Mouse (Mus musculus): ENCODE data around the gene Gm49384. TPM values are rescaled to one million over a fixed set of nuclear protein-coding genes. Genes with fewer than 3 reads are reported as not detected.

The Gm49384 gene
- polyA plus RNA-seq, 1 experiment: 14.2 TPM

- no peaks in the 10 kb centered on the region for H3K79me3 ChIP-seq (ENCODE audit: low read depth)
- no peaks in the 10 kb centered on the region for H3K79me2 ChIP-seq (ENCODE audit: control insufficient read depth, insufficient read depth)
- H3ac ChIP-seq (ENCODE audit: control insufficient read depth, insufficient read length, low read depth): peak overlapping the region; percentile 83
- H3K27me3 ChIP-seq (ENCODE audit: control insufficient read depth, insufficient read depth, insufficient read length): no peaks in the 10 kb centered on the region
- no peaks in the 10 kb centered on the region for H3K36me3 ChIP-seq (ENCODE audit: control insufficient read depth, insufficient read depth)
- no peak for TF ChIP-seq CEBPB (IDR thresholded peaks at IDR 0.05; ENCODE audit: low read depth)
- TF ChIP-seq CTCF (IDR thresholded peaks at IDR 0.05; ENCODE audit: control insufficient read depth, insufficient read depth, insufficient read length): no peak
- no peak for TF ChIP-seq MYOD1 (IDR thresholded peaks at IDR 0.05; ENCODE audit: control insufficient read depth, insufficient read length, low read depth)
- no peak for TF ChIP-seq FOSL1 (IDR thresholded peaks at IDR 0.05; ENCODE audit: insufficient read depth, low read length, poor library complexity, severe bottlenecking)
- TF ChIP-seq USF1 (IDR thresholded peaks at IDR 0.05; ENCODE audit: low read depth): no peak
- no peak for TF ChIP-seq MYOG (IDR thresholded peaks at IDR 0.05; ENCODE audit: control insufficient read depth, extremely low read depth, insufficient read length)
- no peak for TF ChIP-seq MAX (IDR thresholded peaks at IDR 0.05)
- peak overlapping the region; percentile 57 for H3K4me3 ChIP-seq (ENCODE audit: insufficient read depth, poor library complexity, severe bottlenecking)
Observed at GRCm38 (mm10) chr12:69241405-69241770, 37.3 kb upstream of the Gm49384 start.

GRCm38 (mm10) chr12:69240876-69241275 lies 36.8 kb upstream of the Gm49384 start, which contains the start of gene Klhdc1:
Gene Klhdc1 (plus strand): TSS chr12:69241176.
- no peaks in the 10 kb centered on the region for H3K79me3 ChIP-seq (ENCODE audit: low read depth)
- H3K79me2 ChIP-seq (ENCODE audit: control insufficient read depth, insufficient read depth): no peaks in the 10 kb centered on the region
- H3K27me3 ChIP-seq (ENCODE audit: control insufficient read depth, insufficient read depth, insufficient read length): no peaks in the 10 kb centered on the region
- TF ChIP-seq MYOG (IDR thresholded peaks at IDR 0.05; ENCODE audit: control insufficient read depth, extremely low read depth, insufficient read length) (no peak), FOSL1 (IDR thresholded peaks at IDR 0.05; ENCODE audit: insufficient read depth, low read length, poor library complexity, severe bottlenecking) (no peak), USF1 (IDR thresholded peaks at IDR 0.05; ENCODE audit: low read depth) (no peak), MYOD1 (IDR thresholded peaks at IDR 0.05; ENCODE audit: control insufficient read depth, insufficient read length, low read depth) (no peak), MAX (IDR thresholded peaks at IDR 0.05) (no peak), CTCF (IDR thresholded peaks at IDR 0.05; ENCODE audit: control insufficient read depth, insufficient read depth, insufficient read length) (no peak), CEBPB (IDR thresholded peaks at IDR 0.05; ENCODE audit: low read depth) (no peak)
- H3K36me3 ChIP-seq (ENCODE audit: control insufficient read depth, insufficient read depth): no peaks in the 10 kb centered on the region
- peak within 1 kb of the TSS; percentile 57 for H3K4me3 ChIP-seq (ENCODE audit: insufficient read depth, poor library complexity, severe bottlenecking)
- peak within 1 kb of the TSS; percentile 83 for H3ac ChIP-seq (ENCODE audit: control insufficient read depth, insufficient read length, low read depth)

DNA sequence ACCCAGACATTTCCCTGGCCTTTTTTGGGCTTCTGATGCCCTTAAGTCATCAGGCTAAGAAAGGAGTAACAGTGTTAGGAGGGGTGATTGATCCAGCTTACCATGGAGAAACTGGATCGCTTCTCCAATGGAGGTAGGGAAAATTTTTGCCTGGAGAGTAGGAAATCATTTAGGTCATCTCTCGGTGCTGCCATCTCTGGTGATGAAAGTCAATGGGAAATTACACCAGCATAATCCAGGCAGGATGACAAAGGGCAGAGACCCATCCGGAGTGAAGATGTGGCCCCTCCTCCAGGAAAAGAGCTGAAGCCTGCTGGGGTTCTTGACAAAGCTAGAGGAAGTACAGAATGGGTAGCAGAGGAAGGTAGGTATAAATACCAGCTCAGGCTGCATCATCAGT lies 34.2 kb upstream of the Gm49384 start:
- no peaks in the 10 kb centered on the region for H3K79me2 ChIP-seq (ENCODE audit: control insufficient read depth, insufficient read depth)
- H3ac ChIP-seq (ENCODE audit: control insufficient read depth, insufficient read length, low read depth): no peak overlapping the region
- TF ChIP-seq MYOG (IDR thresholded peaks at IDR 0.05; ENCODE audit: control insufficient read depth, extremely low read depth, insufficient read length): no peak
- TF ChIP-seq CTCF (IDR thresholded peaks at IDR 0.05; ENCODE audit: control insufficient read depth, insufficient read depth, insufficient read length): no peak
- TF ChIP-seq MAX (IDR thresholded peaks at IDR 0.05): no peak
- no peak for TF ChIP-seq MYOD1 (IDR thresholded peaks at IDR 0.05; ENCODE audit: control insufficient read depth, insufficient read length, low read depth)
- TF ChIP-seq FOSL1 (IDR thresholded peaks at IDR 0.05; ENCODE audit: insufficient read depth, low read length, poor library complexity, severe bottlenecking): no peak
- TF ChIP-seq CEBPB (IDR thresholded peaks at IDR 0.05; ENCODE audit: low read depth): no peak
- no peak for TF ChIP-seq USF1 (IDR thresholded peaks at IDR 0.05; ENCODE audit: low read depth)
- H3K27me3 ChIP-seq (ENCODE audit: control insufficient read depth, insufficient read depth, insufficient read length): no peaks in the 10 kb centered on the region
- no peaks in the 10 kb centered on the region for H3K36me3 ChIP-seq (ENCODE audit: control insufficient read depth, insufficient read depth)
- no peak overlapping the region for H3K4me3 ChIP-seq (ENCODE audit: insufficient read depth, poor library complexity, severe bottlenecking)
- H3K79me3 ChIP-seq (ENCODE audit: low read depth): no peaks in the 10 kb centered on the region

DNA sequence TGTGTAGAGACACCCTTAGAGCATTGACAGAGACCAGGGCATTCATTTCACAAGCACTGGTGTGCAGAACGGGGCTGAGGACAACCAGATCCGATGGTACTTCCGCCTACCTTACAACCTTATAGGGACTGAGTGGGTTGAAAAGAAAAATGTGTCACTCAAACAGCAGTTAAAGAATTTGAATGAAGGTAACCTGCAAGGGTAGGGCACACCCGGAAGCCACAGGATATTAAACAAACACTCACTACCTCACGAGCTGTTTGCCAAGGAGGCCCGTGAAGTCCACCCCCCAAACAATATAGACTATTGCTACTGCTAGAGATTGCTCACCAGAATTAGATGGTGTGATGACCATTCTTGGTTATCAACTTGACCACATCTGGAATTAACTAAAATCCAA lies 31.7 kb upstream of the Gm49384 start:
- no peaks in the 10 kb centered on the region for H3K36me3 ChIP-seq (ENCODE audit: control insufficient read depth, insufficient read depth)
- H3ac ChIP-seq (ENCODE audit: control insufficient read depth, insufficient read length, low read depth): no peak overlapping the region
- H3K4me3 ChIP-seq (ENCODE audit: insufficient read depth, poor library complexity, severe bottlenecking): no peak overlapping the region
- H3K27me3 ChIP-seq (ENCODE audit: control insufficient read depth, insufficient read depth, insufficient read length): no peaks in the 10 kb centered on the region
- no peaks in the 10 kb centered on the region for H3K79me2 ChIP-seq (ENCODE audit: control insufficient read depth, insufficient read depth)
- no peak for TF ChIP-seq USF1 (IDR thresholded peaks at IDR 0.05; ENCODE audit: low read depth)
- TF ChIP-seq MAX (IDR thresholded peaks at IDR 0.05): no peak
- TF ChIP-seq MYOD1 (IDR thresholded peaks at IDR 0.05; ENCODE audit: control insufficient read depth, insufficient read length, low read depth): no peak
- TF ChIP-seq CEBPB (IDR thresholded peaks at IDR 0.05; ENCODE audit: low read depth): no peak
- TF ChIP-seq CTCF (IDR thresholded peaks at IDR 0.05; ENCODE audit: control insufficient read depth, insufficient read depth, insufficient read length): no peak
- TF ChIP-seq FOSL1 (IDR thresholded peaks at IDR 0.05; ENCODE audit: insufficient read depth, low read length, poor library complexity, severe bottlenecking): no peak
- TF ChIP-seq MYOG (IDR thresholded peaks at IDR 0.05; ENCODE audit: control insufficient read depth, extremely low read depth, insufficient read length): no peak
- no peaks in the 10 kb centered on the region for H3K79me3 ChIP-seq (ENCODE audit: low read depth)

DNA sequence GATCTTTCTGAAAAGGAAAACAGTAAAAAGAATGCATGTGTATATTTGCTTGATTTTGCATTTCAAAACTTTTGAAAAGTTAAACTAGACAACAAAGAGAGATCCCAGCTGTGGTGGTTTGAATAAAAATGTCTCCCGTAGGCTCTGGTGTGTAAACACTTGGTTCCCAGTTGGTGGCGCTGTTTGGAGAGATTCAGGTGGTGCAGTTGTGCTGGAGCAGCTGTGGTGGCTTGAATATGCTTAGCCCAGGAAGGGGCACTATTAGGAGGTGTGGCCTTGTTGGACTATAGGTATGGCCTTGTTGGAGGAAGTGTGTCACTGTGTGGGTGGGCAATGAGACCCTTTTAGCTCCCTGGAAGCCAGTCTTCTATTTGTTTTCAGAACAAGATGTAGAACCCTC lies 25.2 kb upstream of the Gm49384 start:
- H3K27me3 ChIP-seq (ENCODE audit: control insufficient read depth, insufficient read depth, insufficient read length): no peaks in the 10 kb centered on the region
- H3K79me2 ChIP-seq (ENCODE audit: control insufficient read depth, insufficient read depth): peaks cover 28% of the 10 kb centered on the region
- H3K4me3 ChIP-seq (ENCODE audit: insufficient read depth, poor library complexity, severe bottlenecking): no peak overlapping the region
- TF ChIP-seq MYOG (IDR thresholded peaks at IDR 0.05; ENCODE audit: control insufficient read depth, extremely low read depth, insufficient read length): no peak
- TF ChIP-seq CTCF (IDR thresholded peaks at IDR 0.05; ENCODE audit: control insufficient read depth, insufficient read depth, insufficient read length): no peak
- no peak for TF ChIP-seq MYOD1 (IDR thresholded peaks at IDR 0.05; ENCODE audit: control insufficient read depth, insufficient read length, low read depth)
- TF ChIP-seq CEBPB (IDR thresholded peaks at IDR 0.05; ENCODE audit: low read depth): no peak
- no peak for TF ChIP-seq FOSL1 (IDR thresholded peaks at IDR 0.05; ENCODE audit: insufficient read depth, low read length, poor library complexity, severe bottlenecking)
- no peak for TF ChIP-seq USF1 (IDR thresholded peaks at IDR 0.05; ENCODE audit: low read depth)
- no peak for TF ChIP-seq MAX (IDR thresholded peaks at IDR 0.05)
- peaks cover 14% of the 10 kb centered on the region for H3K36me3 ChIP-seq (ENCODE audit: control insufficient read depth, insufficient read depth)
- H3ac ChIP-seq (ENCODE audit: control insufficient read depth, insufficient read length, low read depth): no peak overlapping the region
- H3K79me3 ChIP-seq (ENCODE audit: low read depth): peaks cover 9% of the 10 kb centered on the region

Data from C2C12 (cell line).